Mouse (Mus musculus): Measurements from ENCODE around the gene Spin2e.
"Not testable (repeated sequence)": the region's sequence is repeated elsewhere in the genome, so short reads cannot be mapped to it uniquely, and the experiment has no call there.

Gene Spin2e

DNA sequence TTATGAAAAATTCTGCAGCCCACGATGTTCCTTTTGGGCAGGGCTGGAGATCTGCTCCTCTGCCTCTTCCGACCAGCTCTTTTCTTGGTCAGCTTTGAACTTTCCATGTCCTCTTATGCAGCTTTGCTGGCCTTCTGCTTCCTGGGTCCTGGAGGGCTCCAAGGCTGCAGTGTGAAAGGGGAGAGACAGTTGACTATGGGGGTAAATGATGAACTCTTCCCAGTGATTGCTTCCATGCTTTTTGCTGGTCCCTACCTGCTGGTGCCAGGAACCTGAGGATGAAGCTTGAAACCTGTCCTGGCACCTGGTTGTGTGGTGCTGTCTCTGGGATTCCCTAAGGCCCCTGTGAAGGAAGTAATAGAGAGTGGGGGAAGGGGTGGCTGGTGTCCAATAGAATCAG lies at the start of gene Spin2e:
Gene Spin2e, minus strand, starts transcription at position 101 of the 400 bp plus-strand sequence.
- not testable (repeated sequence) for DNase-seq (ENCODE audit: low spot score)

DNA sequence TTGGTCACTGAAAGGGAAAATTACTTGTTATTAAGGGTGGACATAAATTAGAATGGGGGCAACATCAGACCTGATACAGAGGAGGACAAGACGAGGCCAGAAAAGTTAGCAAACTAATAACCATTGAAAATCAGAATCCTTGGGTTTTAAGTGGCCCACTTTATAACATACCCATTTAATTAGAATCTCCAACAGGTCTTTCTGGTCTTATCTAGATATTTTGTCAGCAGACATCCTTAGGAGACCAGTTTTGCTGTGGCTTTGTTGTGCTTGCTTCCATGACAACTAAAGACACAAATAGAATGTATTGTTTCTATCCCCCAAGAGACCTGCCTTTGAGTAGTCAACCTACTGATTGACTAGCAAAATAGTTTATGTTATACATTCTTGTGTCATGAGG lies 44.5 kb downstream of the Spin2e start, which contains the start of gene Gm21883:
Gene Gm21883, minus strand, starts transcription at position 101 of the 400 bp plus-strand sequence.
- DNase-seq (ENCODE audit: low spot score) = not testable (repeated sequence)

All from yolk sac, embryonic 10.5 days (tissue).